Mouse (Mus musculus): ENCODE data around the gene Mef2a. TPM values are rescaled to one million over a fixed set of nuclear protein-coding genes. Genes with fewer than 3 reads are reported as not detected.

Gene Mef2a
- total and polyA plus RNA-seq, 3 experiments = 9.6 to 13.4 TPM; not detected in 1

- H3K4me3 ChIP-seq (ENCODE audit: control insufficient read depth in 1 of 2, insufficient read depth in 1 of 2, low read depth in 2 of 2, low read length in 2 of 2) = no peak overlapping the region
- H3K27me3 ChIP-seq (ENCODE audit: control insufficient read depth in 1 of 2, insufficient read depth in 2 of 2, low read length in 2 of 2) = no peaks in the 10 kb centered on the region
- peaks cover 0 to 12% of the 10 kb centered on the region in 2 experiments; a peak in 2 of 4 replicates for H3K36me3 ChIP-seq (ENCODE audit: control insufficient read depth in 1 of 2, insufficient read depth in 2 of 2, low read length in 2 of 2)
- TF ChIP-seq CTCF (IDR thresholded peaks at IDR 0.05 in 2 of 3, conservative IDR thresholded peaks at IDR 0.05 in 1 of 3; ENCODE audit: control insufficient read depth in 1 of 3, insufficient read depth in 1 of 3, low read depth in 2 of 3, low read length in 3 of 3, poor library complexity in 1 of 3, severe bottlenecking in 1 of 3) = no peak
- no peak; the same call in 1 of the 2 replicates for TF ChIP-seq BHLHE40 (IDR thresholded peaks at IDR 0.05; ENCODE audit: borderline replicate concordance, low read depth, low read length)
- TF ChIP-seq MAFK (IDR thresholded peaks at IDR 0.05; ENCODE audit: borderline replicate concordance, low read depth, low read length) = no peak
- TF ChIP-seq RCOR1 (IDR thresholded peaks at IDR 0.05; ENCODE audit: low read depth, low read length) = no peak
- TF ChIP-seq USF1 (IDR thresholded peaks at IDR 0.05; ENCODE audit: low read depth, low read length) = peak; percentile 72
- no peak for TF ChIP-seq MAZ (IDR thresholded peaks at IDR 0.05; ENCODE audit: low read depth, low read length)
- TF ChIP-seq E2F4 (IDR thresholded peaks at IDR 0.05; ENCODE audit: borderline replicate concordance, low read depth, low read length) = no peak
- TF ChIP-seq GATA1 (IDR thresholded peaks at IDR 0.05; ENCODE audit: low read depth, low read length) = peak; percentile 63
- no peak for TF ChIP-seq MAX (IDR thresholded peaks at IDR 0.05; ENCODE audit: low read length)
- no peak for TF ChIP-seq POLR2AphosphoS2 (IDR thresholded peaks at IDR 0.05; ENCODE audit: low read length)
- no peak for TF ChIP-seq SMC3 (IDR thresholded peaks at IDR 0.05; ENCODE audit: low read depth, low read length)
- TF ChIP-seq ETS1 (IDR thresholded peaks at IDR 0.05; ENCODE audit: low read depth, low read length) = peak; percentile 27; the same call in 1 of the 2 replicates
- TF ChIP-seq KAT2A (conservative IDR thresholded peaks at IDR 0.05; ENCODE audit: low read depth, low read length) = no peak
- no peak for TF ChIP-seq MYC (IDR thresholded peaks at IDR 0.05; ENCODE audit: low read depth, low read length)
- no peak for TF ChIP-seq RAD21 (IDR thresholded peaks at IDR 0.05; ENCODE audit: low read depth, low read length)
- peak; percentile 85 for TF ChIP-seq TAL1 (IDR thresholded peaks at IDR 0.05; ENCODE audit: low read length)
- no peak for TF ChIP-seq UBTF (IDR thresholded peaks at IDR 0.05; ENCODE audit: borderline replicate concordance, insufficient read depth, low read depth, low read length)
- no peak for TF ChIP-seq MXI1 (IDR thresholded peaks at IDR 0.05; ENCODE audit: low read depth, low read length)
- TF ChIP-seq ZMIZ1 (IDR thresholded peaks at IDR 0.05; ENCODE audit: low read depth, low read length) = no peak
- TF ChIP-seq NELFE (IDR thresholded peaks at IDR 0.05; ENCODE audit: low read depth, low read length) = no peak
- TF ChIP-seq ZKSCAN1 (IDR thresholded peaks at IDR 0.05; ENCODE audit: low read depth, low read length) = no peak
- peak in 1 of 2 experiments; percentile 42; a peak in 2 of 4 replicates for TF ChIP-seq EP300 (IDR thresholded peaks at IDR 0.05; ENCODE audit: low read depth in 1 of 2, low read length in 2 of 2)
- no peak for TF ChIP-seq MEF2A (IDR thresholded peaks at IDR 0.05; ENCODE audit: extremely low read depth, insufficient replicate concordance, low read depth, low read length, poor library complexity, severe bottlenecking)
- no peak for TF ChIP-seq ZNF384 (IDR thresholded peaks at IDR 0.05; ENCODE audit: low read depth, low read length)
- TF ChIP-seq POLR2AphosphoS5 (IDR thresholded peaks at IDR 0.05; ENCODE audit: borderline replicate concordance, low read depth, low read length) = no peak
- TF ChIP-seq JUND (IDR thresholded peaks at IDR 0.05; ENCODE audit: low read depth, low read length) = no peak
- no peak for TF ChIP-seq GABPA (IDR thresholded peaks at IDR 0.05; ENCODE audit: low read depth, low read length)
- TF ChIP-seq SIN3A (IDR thresholded peaks at IDR 0.05; ENCODE audit: low read length) = no peak
- TF ChIP-seq MYB (IDR thresholded peaks at IDR 0.05; ENCODE audit: low read depth, low read length) = no peak
- no peak for TF ChIP-seq CHD2 (IDR thresholded peaks at IDR 0.05; ENCODE audit: low read length)
- TF ChIP-seq ZC3H11A (IDR thresholded peaks at IDR 0.05; ENCODE audit: low read depth, low read length) = no peak
- TF ChIP-seq POLR2A (IDR thresholded peaks at IDR 0.05; ENCODE audit: control insufficient read depth in 1 of 2, insufficient read depth in 1 of 2, low read depth in 1 of 2, low read length in 2 of 2, poor library complexity in 1 of 2) = no peak
- no peak for TF ChIP-seq NRF1 (IDR thresholded peaks at IDR 0.05; ENCODE audit: insufficient read depth, low read depth, low read length, poor library complexity, severe bottlenecking)
- no peak for TF ChIP-seq ELF1 (IDR thresholded peaks at IDR 0.05; ENCODE audit: low read depth, low read length)
- no peak for TF ChIP-seq TBP (IDR thresholded peaks at IDR 0.05; ENCODE audit: low read depth, low read length)
- peak; percentile 47; the same call in 1 of the 2 replicates for TF ChIP-seq TCF12 (IDR thresholded peaks at IDR 0.05; ENCODE audit: low read depth, low read length)
- no peak for TF ChIP-seq CHD1 (IDR thresholded peaks at IDR 0.05; ENCODE audit: low read depth, low read length)
- no peak overlapping the region for H3K9ac ChIP-seq (ENCODE audit: control insufficient read depth, low read depth, low read length, poor library complexity, severe bottlenecking)
- no peak overlapping the region for H3K27ac ChIP-seq (ENCODE audit: control insufficient read depth, low read depth, low read length)
- H3K9me3 ChIP-seq (replicated peaks; ENCODE audit: insufficient read depth, low read length) = no peaks in the 10 kb centered on the region
- peaks cover 0 to 26% of the 10 kb centered on the region in 2 experiments; a peak in 3 of 4 replicates for H3K4me1 ChIP-seq (ENCODE audit: control insufficient read depth in 1 of 2, insufficient read depth in 2 of 2, low read length in 2 of 2)
- no peaks in the 10 kb centered on the region for H3K79me2 ChIP-seq (ENCODE audit: control insufficient read depth, insufficient read depth, low read length, poor library complexity)
- peak; percentile 72 for DNase-seq (ENCODE audit: low read depth, low spot score)
These were observed 162.4 kb downstream of the Mef2a start for GRCm38 (mm10) chr7:67210004-67210833.

All from MEL (cell line).